Mouse (Mus musculus): ENCODE measurements around the gene Tln1. TPM values are rescaled to one million over a fixed set of nuclear protein-coding genes. Genes with fewer than 3 reads are reported as not detected.

The Tln1 gene
- polyA plus RNA-seq, 1 experiment from 2014 or later = 90.9 TPM

GRCm38 (mm10) chr4:43504269-43504668 is 58.2 kb downstream of the Tln1 start:
- peaks cover 14 to 17% of the 10 kb centered on the region in 2 experiments for H3K4me1 ChIP-seq (ENCODE audit: control insufficient read depth in 2 of 2, insufficient read depth in 2 of 2, low read length in 2 of 2)
- H3K9ac ChIP-seq (ENCODE audit: low read length) = no peak overlapping the region

GRCm38 (mm10) chr4:43503506-43503905 is 59.0 kb downstream of the Tln1 start:
- Histone ChIP-seq H3K36me3 (ENCODE audit: control insufficient read depth, insufficient read depth, low read length) (no peaks in the 10 kb centered on the region), H3K4me3 (ENCODE audit: control insufficient read depth in 1 of 2, insufficient read depth in 1 of 2, low read depth in 1 of 2, low read length in 2 of 2) (no peak overlapping the region), H3K27me3 (ENCODE audit: control insufficient read depth, insufficient read depth, low read length) (no peaks in the 10 kb centered on the region), H3K9ac (ENCODE audit: low read length) (no peak overlapping the region), H3K9me3 (ENCODE audit: control insufficient read depth, low read length) (no peaks in the 10 kb centered on the region), H3K4me1 (ENCODE audit: control insufficient read depth in 2 of 2, insufficient read depth in 2 of 2, low read length in 2 of 2) (peaks cover 9 to 19% of the 10 kb centered on the region in 2 experiments), H3K4me2 (ENCODE audit: low read length) (no peak overlapping the region), H3K27ac (replicated peaks in 1 of 2; ENCODE audit: control insufficient read depth in 1 of 2, insufficient read depth in 1 of 2, low read depth in 2 of 2, low read length in 2 of 2) (no peak overlapping the region)
- no peak for ATAC-seq (ENCODE audit: insufficient number of reproducible peaks, insufficient read depth, low FRiP score, low read depth)
- 84% methylated on average over 6 of the region's 6 CpGs for WGBS

More at GRCm38 (mm10) chr4:43504269-43504668, 58.2 kb downstream of the Tln1 start:
- Histone ChIP-seq H3K27me3 (ENCODE audit: control insufficient read depth, insufficient read depth, low read length) (no peaks in the 10 kb centered on the region), H3K36me3 (ENCODE audit: control insufficient read depth, insufficient read depth, low read length) (no peaks in the 10 kb centered on the region), H3K4me3 (ENCODE audit: control insufficient read depth in 1 of 2, insufficient read depth in 1 of 2, low read depth in 1 of 2, low read length in 2 of 2) (no peak overlapping the region), H3K4me2 (ENCODE audit: low read length) (no peak overlapping the region), H3K9me3 (ENCODE audit: control insufficient read depth, low read length) (no peaks in the 10 kb centered on the region), H3K27ac (replicated peaks in 1 of 2; ENCODE audit: control insufficient read depth in 1 of 2, insufficient read depth in 1 of 2, low read depth in 2 of 2, low read length in 2 of 2) (no peak overlapping the region)
- 84% methylated on average over 4 of the region's 4 CpGs for WGBS
- no peak for ATAC-seq (ENCODE audit: insufficient number of reproducible peaks, insufficient read depth, low FRiP score, low read depth)

GRCm38 (mm10) chr4:43503041-43503440 is 59.5 kb downstream of the Tln1 start:
- WGBS = 76% methylated on average over 2 of the region's 2 CpGs
- Histone ChIP-seq H3K4me2 (ENCODE audit: low read length) (no peak overlapping the region), H3K36me3 (ENCODE audit: control insufficient read depth, insufficient read depth, low read length) (no peaks in the 10 kb centered on the region), H3K27me3 (ENCODE audit: control insufficient read depth, insufficient read depth, low read length) (no peaks in the 10 kb centered on the region), H3K4me3 (ENCODE audit: control insufficient read depth in 1 of 2, insufficient read depth in 1 of 2, low read depth in 1 of 2, low read length in 2 of 2) (no peak overlapping the region), H3K9me3 (ENCODE audit: control insufficient read depth, low read length) (no peaks in the 10 kb centered on the region), H3K4me1 (ENCODE audit: control insufficient read depth in 2 of 2, insufficient read depth in 2 of 2, low read length in 2 of 2) (peaks cover 11 to 21% of the 10 kb centered on the region in 2 experiments), H3K27ac (replicated peaks in 1 of 2; ENCODE audit: control insufficient read depth in 1 of 2, insufficient read depth in 1 of 2, low read depth in 2 of 2, low read length in 2 of 2) (no peak overlapping the region), H3K9ac (ENCODE audit: low read length) (no peak overlapping the region)
- ATAC-seq (ENCODE audit: insufficient number of reproducible peaks, insufficient read depth, low FRiP score, low read depth) = no peak

- peak; percentile 78 for ATAC-seq (ENCODE audit: insufficient number of reproducible peaks, insufficient read depth, low FRiP score, low read depth)
These were observed 62.8 kb downstream of the Tln1 start, which contains the start of gene Arhgef39 for GRCm38 (mm10) chr4:43499407-43500333. Gene Arhgef39 (minus strand): TSS chr4:43499695.

GRCm38 (mm10) chr4:43498983-43499382 is 63.5 kb downstream of the Tln1 start:
- H3K27me3 ChIP-seq (ENCODE audit: control insufficient read depth, insufficient read depth, low read length) = no peaks in the 10 kb centered on the region
- peak overlapping the region in 1 of 2 experiments; percentile 35; a peak in 2 of 4 replicates for H3K27ac ChIP-seq (replicated peaks in 1 of 2; ENCODE audit: control insufficient read depth in 1 of 2, insufficient read depth in 1 of 2, low read depth in 2 of 2, low read length in 2 of 2)
- H3K4me2 ChIP-seq (ENCODE audit: low read length) = peak overlapping the region; percentile 84
- H3K9me3 ChIP-seq (ENCODE audit: control insufficient read depth, low read length) = no peaks in the 10 kb centered on the region
- H3K9ac ChIP-seq (ENCODE audit: low read length) = peak overlapping the region; percentile 82
- H3K4me3 ChIP-seq (ENCODE audit: control insufficient read depth in 1 of 2, insufficient read depth in 1 of 2, low read depth in 1 of 2, low read length in 2 of 2) = peak overlapping the region; percentile 57 to 72
- H3K4me1 ChIP-seq (ENCODE audit: control insufficient read depth in 2 of 2, insufficient read depth in 2 of 2, low read length in 2 of 2) = peaks cover 22 to 50% of the 10 kb centered on the region in 2 experiments
- 13% methylated on average over 8 of the region's 8 CpGs for WGBS
- no peak for ATAC-seq (ENCODE audit: insufficient number of reproducible peaks, insufficient read depth, low FRiP score, low read depth)
- H3K36me3 ChIP-seq (ENCODE audit: control insufficient read depth, insufficient read depth, low read length) = peaks cover 25% of the 10 kb centered on the region

More at GRCm38 (mm10) chr4:43499407-43500333, 62.8 kb downstream of the Tln1 start, which contains the start of gene Arhgef39:
- Histone ChIP-seq H3K36me3 (ENCODE audit: control insufficient read depth, insufficient read depth, low read length) (peaks cover 25% of the 10 kb centered on the region), H3K27ac (replicated peaks in 1 of 2; ENCODE audit: control insufficient read depth in 1 of 2, insufficient read depth in 1 of 2, low read depth in 2 of 2, low read length in 2 of 2) (peak within 1 kb of the TSS; percentile 19 to 35; a peak in 2 of 4 replicates), H3K9ac (ENCODE audit: low read length) (peak within 1 kb of the TSS; percentile 82), H3K4me2 (ENCODE audit: low read length) (peak within 1 kb of the TSS; percentile 84), H3K4me3 (ENCODE audit: control insufficient read depth in 1 of 2, insufficient read depth in 1 of 2, low read depth in 1 of 2, low read length in 2 of 2) (peak within 1 kb of the TSS; percentile 57 to 72), H3K27me3 (ENCODE audit: control insufficient read depth, insufficient read depth, low read length) (no peaks in the 10 kb centered on the region), H3K4me1 (ENCODE audit: control insufficient read depth in 2 of 2, insufficient read depth in 2 of 2, low read length in 2 of 2) (peaks cover 22 to 43% of the 10 kb centered on the region in 2 experiments), H3K9me3 (ENCODE audit: control insufficient read depth, low read length) (no peaks in the 10 kb centered on the region)
- 7% methylated on average over 50 of the region's 50 CpGs for WGBS

- Histone ChIP-seq H3K4me3 (ENCODE audit: control insufficient read depth in 1 of 2, insufficient read depth in 1 of 2, low read depth in 1 of 2, low read length in 2 of 2) (peak overlapping the region; percentile 57 to 72; a peak in 3 of 4 replicates), H3K27ac (replicated peaks in 1 of 2; ENCODE audit: control insufficient read depth in 1 of 2, insufficient read depth in 1 of 2, low read depth in 2 of 2, low read length in 2 of 2) (no peak overlapping the region), H3K9ac (ENCODE audit: low read length) (peak overlapping the region; percentile 82), H3K4me2 (ENCODE audit: low read length) (peak overlapping the region; percentile 84), H3K4me1 (ENCODE audit: control insufficient read depth in 2 of 2, insufficient read depth in 2 of 2, low read length in 2 of 2) (peaks cover 22 to 52% of the 10 kb centered on the region in 2 experiments), H3K36me3 (ENCODE audit: control insufficient read depth, insufficient read depth, low read length) (peaks cover 25% of the 10 kb centered on the region), H3K27me3 (ENCODE audit: control insufficient read depth, insufficient read depth, low read length) (no peaks in the 10 kb centered on the region), H3K9me3 (ENCODE audit: control insufficient read depth, low read length) (no peaks in the 10 kb centered on the region)
- WGBS = 63% methylated on average over 4 of the region's 4 CpGs
- no peak for ATAC-seq (ENCODE audit: insufficient number of reproducible peaks, insufficient read depth, low FRiP score, low read depth)
These were observed 64.5 kb downstream of the Tln1 start for GRCm38 (mm10) chr4:43497946-43498345.

GRCm38 (mm10) chr4:43497405-43497804 is 65.1 kb downstream of the Tln1 start:
- Histone ChIP-seq H3K4me1 (ENCODE audit: control insufficient read depth in 2 of 2, insufficient read depth in 2 of 2, low read length in 2 of 2) (peaks cover 22 to 52% of the 10 kb centered on the region in 2 experiments), H3K4me2 (ENCODE audit: low read length) (peak overlapping the region; percentile 84), H3K9me3 (ENCODE audit: control insufficient read depth, low read length) (no peaks in the 10 kb centered on the region), H3K9ac (ENCODE audit: low read length) (peak overlapping the region; percentile 82), H3K27ac (replicated peaks in 1 of 2; ENCODE audit: control insufficient read depth in 1 of 2, insufficient read depth in 1 of 2, low read depth in 2 of 2, low read length in 2 of 2) (no peak overlapping the region), H3K4me3 (ENCODE audit: control insufficient read depth in 1 of 2, insufficient read depth in 1 of 2, low read depth in 1 of 2, low read length in 2 of 2) (no peak overlapping the region), H3K27me3 (ENCODE audit: control insufficient read depth, insufficient read depth, low read length) (no peaks in the 10 kb centered on the region), H3K36me3 (ENCODE audit: control insufficient read depth, insufficient read depth, low read length) (peaks cover 25% of the 10 kb centered on the region)
- ATAC-seq (ENCODE audit: insufficient number of reproducible peaks, insufficient read depth, low FRiP score, low read depth) = no peak
- 81% methylated on average over 8 of the region's 8 CpGs for WGBS

All from heart, embryonic 14.5 days (tissue).